Mouse (Mus musculus): ENCODE results near the gene Fabp7. TPM values are rescaled to one million over a fixed set of nuclear protein-coding genes. Genes with fewer than 3 reads are reported as not detected.
A peak's percentile ranks its signal among the peaks of the same experiment; 100 is the strongest.

Gene Fabp7
- polyA plus RNA-seq, 1 experiment from 2014 or later: 1.8 TPM

GRCm38 (mm10) chr10:57763044-57763443 is 21.6 kb upstream of the Fabp7 start:
- peak; percentile 31; the same call in 1 of the 2 replicates for ATAC-seq (ENCODE audit: insufficient read depth)
- Histone ChIP-seq H3K27ac (replicated peaks) (no peak overlapping the region), H3K27me3 (no peaks in the 10 kb centered on the region), H3K9ac (no peak overlapping the region), H3K9me3 (replicated peaks) (no peaks in the 10 kb centered on the region), H3K4me2 (no peak overlapping the region), H3K4me3 (replicated peaks) (no peak overlapping the region), H3K36me3 (replicated peaks) (no peaks in the 10 kb centered on the region), H3K4me1 (replicated peaks) (no peaks in the 10 kb centered on the region)
- WGBS (ENCODE audit: insufficient replicate concordance): 21% methylated on average over 1 of the region's 1 CpGs

DNA sequence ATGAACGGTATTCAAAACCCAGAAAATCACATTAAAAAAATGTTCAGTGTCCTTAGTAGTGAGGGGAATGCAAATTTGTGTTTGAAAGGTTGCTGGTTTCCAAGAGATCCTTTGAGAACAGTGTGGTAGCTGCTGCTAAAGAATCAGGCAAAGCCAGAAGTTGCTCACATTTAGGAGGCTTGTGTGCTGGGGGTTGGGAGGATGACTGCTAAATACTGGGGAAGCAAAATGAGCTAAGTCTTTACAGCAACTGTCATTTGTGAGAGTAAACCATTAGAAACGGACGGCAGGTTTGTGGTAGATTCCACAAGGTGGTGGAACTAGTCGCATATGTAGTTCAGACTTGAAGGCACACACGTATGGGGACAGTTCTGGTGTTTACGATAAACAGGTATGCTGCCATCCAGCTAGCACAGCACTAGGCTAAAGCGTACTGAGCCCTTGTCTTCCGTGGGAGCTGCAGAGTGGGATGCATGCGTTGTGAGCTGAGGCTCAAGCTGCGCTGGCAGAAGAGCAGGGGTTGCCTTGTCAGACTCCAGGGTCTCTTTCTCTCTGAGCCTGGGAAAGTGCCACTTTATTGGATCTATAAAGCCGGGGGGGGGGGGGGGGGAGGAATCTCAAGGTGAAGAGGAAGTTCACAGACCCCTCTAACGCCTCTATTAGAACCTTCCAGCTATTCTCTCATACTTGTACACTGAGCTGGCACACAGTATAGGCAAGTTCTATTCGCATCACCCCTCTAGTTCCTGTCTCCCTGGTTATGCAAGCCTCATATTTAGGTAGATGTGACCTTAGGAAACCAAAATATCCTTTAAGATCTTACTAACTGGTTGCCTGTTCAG is 1.2 kb upstream of the Fabp7 start:
- 40% methylated on average over 13 of the region's 13 CpGs for WGBS (ENCODE audit: insufficient replicate concordance)
- no peak overlapping the region for H3K4me2 ChIP-seq
- no peaks in the 10 kb centered on the region for H3K9me3 ChIP-seq (replicated peaks)
- H3K4me1 ChIP-seq (replicated peaks): no peaks in the 10 kb centered on the region
- H3K36me3 ChIP-seq (replicated peaks): no peaks in the 10 kb centered on the region
- H3K4me3 ChIP-seq (replicated peaks): no peak overlapping the region
- no peak overlapping the region for H3K9ac ChIP-seq
- no peak for ATAC-seq (ENCODE audit: insufficient read depth)
- H3K27ac ChIP-seq (replicated peaks): no peak overlapping the region
- H3K27me3 ChIP-seq: peaks cover 18% of the 10 kb centered on the region; the same call in 1 of the 2 replicates

DNA sequence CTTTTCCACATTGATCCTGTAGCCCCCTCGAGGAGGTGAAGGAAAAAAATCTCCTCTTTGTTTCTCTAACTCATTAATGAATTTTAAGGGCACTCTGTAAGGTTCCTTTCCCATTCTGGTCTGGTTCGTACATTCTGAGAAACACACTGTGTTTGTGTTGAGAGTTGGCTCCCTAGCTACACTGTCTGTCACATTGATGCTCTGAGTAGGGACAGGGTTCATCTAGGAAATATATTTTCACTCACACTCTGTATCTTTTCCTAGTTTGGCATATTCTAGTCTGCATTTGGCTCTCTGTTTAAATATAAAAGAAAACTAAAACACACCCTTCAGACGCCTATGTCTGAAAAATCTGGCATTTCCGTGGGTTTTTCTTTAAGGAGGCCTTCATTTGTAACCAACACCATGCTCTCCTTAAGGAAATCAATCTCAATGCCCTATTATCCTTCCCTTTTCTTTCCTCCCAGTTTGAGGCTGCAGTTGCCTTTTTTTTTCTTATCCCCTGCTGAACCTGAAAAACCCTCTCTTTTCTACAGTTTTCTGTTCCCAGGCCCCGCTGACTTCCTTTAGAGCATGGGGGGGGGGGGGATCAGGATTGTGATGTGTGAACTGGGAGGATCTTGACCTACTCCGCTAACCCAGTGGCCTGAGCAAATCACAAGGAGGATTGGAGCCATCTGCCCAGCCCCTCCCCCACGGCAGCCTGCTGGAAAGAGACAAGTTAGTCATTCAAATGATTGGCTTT is 378 bp upstream of the Fabp7 start:
- peaks cover 18% of the 10 kb centered on the region; the same call in 1 of the 2 replicates for H3K27me3 ChIP-seq
- no peak overlapping the region for H3K9ac ChIP-seq
- H3K4me1 ChIP-seq (replicated peaks): no peaks in the 10 kb centered on the region
- WGBS (ENCODE audit: insufficient replicate concordance): 28% methylated on average over 7 of the region's 7 CpGs
- no peak overlapping the region for H3K4me3 ChIP-seq (replicated peaks)
- H3K27ac ChIP-seq (replicated peaks): no peak overlapping the region
- H3K9me3 ChIP-seq (replicated peaks): no peaks in the 10 kb centered on the region
- no peak overlapping the region for H3K4me2 ChIP-seq
- no peak for ATAC-seq (ENCODE audit: insufficient read depth)
- H3K36me3 ChIP-seq (replicated peaks): no peaks in the 10 kb centered on the region

DNA sequence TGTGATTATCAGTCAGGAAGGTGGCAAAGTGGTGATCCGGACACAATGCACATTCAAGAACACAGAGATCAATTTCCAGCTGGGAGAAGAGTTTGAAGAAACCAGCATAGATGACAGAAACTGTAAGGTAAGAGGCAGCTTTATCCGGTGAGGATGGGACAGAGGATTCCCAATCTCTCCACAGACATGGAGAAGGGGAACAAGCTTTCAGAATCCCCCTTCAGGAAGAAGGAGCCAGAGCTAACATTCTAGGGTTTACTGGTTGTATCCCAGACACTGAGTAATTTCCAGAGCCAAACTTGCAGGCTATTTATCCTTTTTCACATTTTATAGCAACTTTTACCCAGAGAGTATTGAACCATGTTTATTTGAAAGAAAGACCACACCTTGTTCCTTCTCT is 871 bp downstream of the Fabp7 start:
- H3K9ac ChIP-seq: no peak overlapping the region

GRCm38 (mm10) chr10:57792957-57793356 is 8.3 kb downstream of the Fabp7 start:
- H3K4me1 ChIP-seq (replicated peaks): peaks cover 23% of the 10 kb centered on the region
- H3K36me3 ChIP-seq (replicated peaks): no peaks in the 10 kb centered on the region
- ATAC-seq (ENCODE audit: insufficient read depth): no peak
- H3K4me2 ChIP-seq: no peak overlapping the region
- H3K9me3 ChIP-seq (replicated peaks): no peaks in the 10 kb centered on the region
- no peak overlapping the region for H3K27ac ChIP-seq (replicated peaks)
- WGBS (ENCODE audit: insufficient replicate concordance): 61% methylated on average over 1 of the region's 1 CpGs
- H3K9ac ChIP-seq: no peak overlapping the region
- no peaks in the 10 kb centered on the region for H3K27me3 ChIP-seq
- H3K4me3 ChIP-seq (replicated peaks): no peak overlapping the region

More for the DNA sequence above, 871 bp downstream of the Fabp7 start:
- H3K9me3 ChIP-seq (replicated peaks): no peaks in the 10 kb centered on the region
- peaks cover 18% of the 10 kb centered on the region; the same call in 1 of the 2 replicates for H3K27me3 ChIP-seq
- no peak overlapping the region for H3K4me3 ChIP-seq (replicated peaks)
- H3K4me1 ChIP-seq (replicated peaks): no peaks in the 10 kb centered on the region
- no peaks in the 10 kb centered on the region for H3K36me3 ChIP-seq (replicated peaks)
- ATAC-seq (ENCODE audit: insufficient read depth): no peak
- no peak overlapping the region for H3K4me2 ChIP-seq
- H3K27ac ChIP-seq (replicated peaks): no peak overlapping the region
- 46% methylated on average over 2 of the region's 2 CpGs for WGBS (ENCODE audit: insufficient replicate concordance)

DNA sequence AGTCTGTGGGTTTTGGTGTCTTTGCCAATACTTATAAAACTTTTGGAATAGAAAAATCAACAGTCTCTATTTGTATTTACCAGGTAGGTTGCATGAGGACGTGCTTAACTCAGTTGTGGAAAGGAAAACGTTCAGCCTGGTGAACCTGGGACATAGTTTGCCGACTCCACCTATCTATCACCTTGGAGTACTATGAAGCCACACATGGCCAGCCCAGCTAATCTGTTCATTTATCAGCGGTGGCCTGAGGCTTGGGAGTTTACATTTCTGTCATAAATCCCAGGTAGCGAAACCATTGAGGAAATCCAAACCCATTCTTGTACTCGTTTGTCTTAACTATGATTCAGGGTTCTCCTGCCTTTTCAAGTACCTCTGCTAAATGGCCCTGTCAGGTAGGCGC is 9.3 kb downstream of the Fabp7 start, which contains the start of gene Smpdl3a:
Smpdl3a (plus strand) TSS at position 318 of the 400 bp plus-strand sequence.
- WGBS (ENCODE audit: insufficient replicate concordance): 70% methylated on average over 7 of the region's 7 CpGs
- Histone ChIP-seq H3K4me2 (peak within 1 kb of the TSS; percentile 96), H3K27me3 (no peaks in the 10 kb centered on the region), H3K36me3 (replicated peaks) (no peaks in the 10 kb centered on the region), H3K4me1 (replicated peaks) (peaks cover 23% of the 10 kb centered on the region), H3K9me3 (replicated peaks) (no peaks in the 10 kb centered on the region), H3K4me3 (replicated peaks) (peak within 1 kb of the TSS; percentile 76), H3K27ac (replicated peaks) (peak within 1 kb of the TSS; percentile 82), H3K9ac (peak within 1 kb of the TSS; percentile 84)
- no peak for ATAC-seq (ENCODE audit: insufficient read depth)

DNA sequence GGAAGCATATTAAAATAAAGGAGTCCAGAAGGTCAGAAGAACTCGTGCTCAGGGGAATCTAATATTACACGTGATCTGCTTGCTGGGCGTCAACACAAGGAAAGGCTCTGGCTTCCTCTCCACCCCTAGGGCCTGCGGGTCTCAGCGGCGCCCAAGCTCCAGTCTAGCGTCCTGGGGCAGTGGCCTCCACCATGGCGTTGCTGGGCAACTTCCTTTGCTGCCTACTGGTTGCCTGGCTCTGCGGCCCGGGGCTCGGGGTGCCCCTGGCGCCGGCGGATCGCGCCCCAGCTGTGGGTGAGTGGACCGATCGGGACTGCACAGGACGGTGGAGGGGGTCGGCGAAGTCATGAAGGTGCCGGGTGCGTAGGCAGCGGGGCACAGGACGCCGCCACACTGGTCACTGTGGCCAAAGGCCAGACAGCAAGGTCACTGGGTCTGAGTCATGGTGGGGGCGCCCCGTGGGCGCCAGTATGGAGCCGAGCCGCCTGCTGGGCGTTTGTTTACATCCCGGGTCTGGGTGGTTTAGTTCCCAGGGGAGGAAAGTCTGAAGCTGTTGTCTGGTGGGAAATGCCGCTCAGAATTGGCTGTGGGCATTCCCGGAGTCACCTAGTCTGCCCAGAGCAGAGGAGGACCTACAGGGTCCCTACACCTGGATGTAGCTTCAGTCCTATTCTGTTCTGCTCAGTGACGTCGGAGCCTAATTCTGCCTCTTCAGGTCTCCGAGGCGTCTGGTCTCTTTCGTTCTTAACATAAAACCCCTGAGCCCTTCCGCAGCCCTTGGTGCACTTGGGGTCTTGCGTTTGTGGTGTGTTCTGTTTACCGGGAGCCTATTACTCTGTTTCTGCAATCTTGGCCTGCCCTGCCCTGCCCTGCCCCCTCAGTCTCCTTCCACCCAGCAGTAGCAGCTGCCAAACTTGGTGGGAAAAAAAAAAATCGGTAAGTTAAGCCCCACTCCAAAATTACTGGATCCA is 10.1 kb downstream of the Fabp7 start:
- ATAC-seq (ENCODE audit: insufficient read depth): peak; percentile 83
- Histone ChIP-seq H3K4me1 (replicated peaks) (peaks cover 23% of the 10 kb centered on the region), H3K9ac (peak overlapping the region; percentile 84), H3K4me2 (peak overlapping the region; percentile 96), H3K9me3 (replicated peaks) (no peaks in the 10 kb centered on the region), H3K27ac (replicated peaks) (peak overlapping the region; percentile 82), H3K27me3 (no peaks in the 10 kb centered on the region), H3K36me3 (replicated peaks) (no peaks in the 10 kb centered on the region), H3K4me3 (replicated peaks) (peak overlapping the region; percentile 76)
- under 1% methylated on average over 44 of the region's 44 CpGs for WGBS (ENCODE audit: insufficient replicate concordance)

GRCm38 (mm10) chr10:57795542-57795941 is 10.9 kb downstream of the Fabp7 start:
- ATAC-seq (ENCODE audit: insufficient read depth): no peak
- peak overlapping the region; percentile 82 for H3K27ac ChIP-seq (replicated peaks)
- 22% methylated on average over 4 of the region's 4 CpGs for WGBS (ENCODE audit: insufficient replicate concordance)
- no peaks in the 10 kb centered on the region for H3K9me3 ChIP-seq (replicated peaks)
- H3K4me1 ChIP-seq (replicated peaks): peaks cover 23% of the 10 kb centered on the region
- H3K4me3 ChIP-seq (replicated peaks): peak overlapping the region; percentile 76
- H3K9ac ChIP-seq: peak overlapping the region; percentile 84
- peak overlapping the region; percentile 96 for H3K4me2 ChIP-seq
- H3K36me3 ChIP-seq (replicated peaks): no peaks in the 10 kb centered on the region
- no peaks in the 10 kb centered on the region for H3K27me3 ChIP-seq

- H3K4me2 ChIP-seq: peak overlapping the region; percentile 96
- H3K9ac ChIP-seq: peak overlapping the region; percentile 84
- peak overlapping the region; percentile 82 for H3K27ac ChIP-seq (replicated peaks)
- ATAC-seq (ENCODE audit: insufficient read depth): no peak
- H3K4me3 ChIP-seq (replicated peaks): peak overlapping the region; percentile 76
- H3K4me1 ChIP-seq (replicated peaks): peaks cover 23% of the 10 kb centered on the region
- H3K9me3 ChIP-seq (replicated peaks): no peaks in the 10 kb centered on the region
- no peaks in the 10 kb centered on the region for H3K36me3 ChIP-seq (replicated peaks)
- 21% methylated on average over 4 of the region's 4 CpGs for WGBS (ENCODE audit: insufficient replicate concordance)
- no peaks in the 10 kb centered on the region for H3K27me3 ChIP-seq
These were observed 11.4 kb downstream of the Fabp7 start for GRCm38 (mm10) chr10:57796057-57796456.

GRCm38 (mm10) chr10:57799486-57799885 is 14.8 kb downstream of the Fabp7 start:
- no peak for ATAC-seq (ENCODE audit: insufficient read depth)
- peaks cover 20% of the 10 kb centered on the region for H3K4me1 ChIP-seq (replicated peaks)
- H3K27me3 ChIP-seq: no peaks in the 10 kb centered on the region
- H3K27ac ChIP-seq (replicated peaks): no peak overlapping the region
- no peaks in the 10 kb centered on the region for H3K9me3 ChIP-seq (replicated peaks)
- H3K4me2 ChIP-seq: no peak overlapping the region
- 76% methylated on average over 1 of the region's 1 CpGs for WGBS (ENCODE audit: insufficient replicate concordance)
- H3K36me3 ChIP-seq (replicated peaks): 0 out of 2 replicates have a peak, but pooled peaks cover 10% of the 10 kb centered on the region
- H3K9ac ChIP-seq: no peak overlapping the region
- no peak overlapping the region for H3K4me3 ChIP-seq (replicated peaks)

Data from liver, embryonic 15.5 days (tissue).